Mouse (Mus musculus) spleen, adult 18-20 months (tissue): ENCODE data around the gene Tyro3.

Source experiments
- DNase-seq, 2 experiments: peaks; one replicate each; pipeline ENCODE4 v3.0.0; 2022; ENCODE audit warnings: mixed read lengths in 2 of 2

Tyro3 gene

DNA sequence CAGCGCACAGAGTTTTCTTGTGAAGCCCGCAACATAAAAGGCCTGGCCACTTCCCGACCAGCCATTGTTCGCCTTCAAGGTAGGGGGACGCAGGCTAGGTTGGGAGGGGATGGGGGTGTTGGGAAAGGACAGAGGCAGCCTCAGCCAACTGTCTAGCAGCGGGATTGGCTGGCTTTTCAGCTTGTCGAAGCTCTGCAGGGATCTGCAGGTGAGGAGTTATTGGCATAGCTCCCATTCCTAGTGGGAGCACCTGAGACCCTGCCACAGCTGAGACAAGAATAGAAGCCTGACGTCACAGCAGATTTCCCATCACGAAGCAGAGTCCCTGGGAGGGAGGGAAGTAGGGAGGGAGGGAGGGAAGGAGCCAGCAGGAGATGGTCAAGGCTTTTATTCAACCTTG lies 7.2 kb downstream of the Tyro3 start:
- DNase-seq, result no peak

DNA sequence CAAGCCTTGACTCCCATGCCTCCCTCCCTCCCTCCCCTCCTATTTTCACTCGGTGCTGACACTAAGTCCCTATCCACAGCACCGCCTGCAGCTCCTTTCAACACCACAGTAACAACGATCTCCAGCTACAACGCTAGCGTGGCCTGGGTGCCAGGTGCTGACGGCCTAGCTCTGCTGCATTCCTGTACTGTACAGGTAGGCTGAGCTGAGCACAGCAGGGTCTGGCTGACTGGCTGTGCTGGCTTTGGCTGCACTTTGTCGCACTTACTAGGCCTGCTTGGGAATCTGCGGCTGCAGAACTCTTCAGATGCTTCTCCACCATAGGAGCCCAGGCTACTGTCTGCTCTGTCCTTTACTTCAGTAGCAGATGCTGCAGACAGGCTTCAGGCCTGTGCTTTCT lies 8.0 kb downstream of the Tyro3 start:
- DNase-seq, result no peak

DNA sequence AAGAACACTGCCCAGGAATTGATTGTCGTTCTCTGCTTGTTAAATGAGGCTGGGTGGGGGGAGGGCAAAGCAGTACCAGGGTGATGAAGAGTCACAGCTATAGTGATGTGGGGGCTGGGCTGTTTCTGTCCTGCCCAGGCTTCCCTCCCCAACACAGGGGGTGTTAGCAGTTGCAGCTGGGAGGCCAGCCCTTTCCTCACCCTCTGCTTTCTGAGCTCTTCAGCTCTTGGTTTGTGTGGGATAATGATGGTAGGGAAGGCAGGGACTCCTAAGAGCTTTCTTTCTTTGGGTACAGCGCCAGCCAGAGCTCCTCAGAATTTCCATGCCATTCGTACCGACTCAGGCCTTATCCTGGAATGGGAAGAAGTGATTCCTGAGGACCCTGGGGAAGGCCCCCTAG lies 10.9 kb downstream of the Tyro3 start:
- no peak for DNase-seq

DNA sequence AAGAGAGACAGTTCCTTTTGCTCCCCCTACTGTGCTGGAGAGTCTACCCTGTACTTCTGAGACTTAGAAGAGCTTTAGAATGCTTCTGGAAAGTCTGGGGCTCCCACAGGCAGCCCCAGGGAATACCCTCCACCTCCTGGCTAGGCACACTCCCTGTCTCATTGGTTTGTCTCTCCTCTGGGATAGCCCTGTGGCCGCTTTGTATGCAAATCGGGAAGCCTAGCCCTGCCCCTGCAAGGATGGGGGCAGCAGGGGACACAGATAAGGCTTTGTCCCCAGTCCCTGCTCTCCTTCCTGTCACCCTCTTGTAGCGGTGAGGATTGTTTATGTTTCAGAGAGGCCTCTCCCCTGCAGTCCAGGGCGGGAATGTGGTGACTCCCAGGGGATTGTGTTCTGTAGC lies 11.3 kb downstream of the Tyro3 start:
- no peak for DNase-seq

DNA sequence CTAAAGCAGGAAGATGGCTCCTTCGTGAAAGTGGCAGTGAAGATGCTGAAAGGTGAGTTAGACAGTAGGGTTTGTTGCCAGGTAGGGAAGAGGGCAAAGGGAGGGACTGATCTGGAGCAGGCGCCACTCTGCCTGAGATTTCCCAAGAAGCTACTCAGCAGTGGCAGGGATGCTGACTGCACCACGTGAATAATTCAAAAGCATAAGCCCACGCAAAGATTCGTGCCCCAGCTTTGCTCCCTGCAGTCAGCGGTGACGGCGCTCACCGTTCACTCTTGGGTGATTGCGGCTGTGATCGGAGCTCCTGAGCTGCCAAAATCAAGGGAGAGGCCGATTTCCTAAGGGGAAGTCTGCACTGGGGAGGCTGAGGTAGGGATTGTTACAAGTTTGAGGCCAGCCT lies 13.4 kb downstream of the Tyro3 start:
- no peak for DNase-seq

DNA sequence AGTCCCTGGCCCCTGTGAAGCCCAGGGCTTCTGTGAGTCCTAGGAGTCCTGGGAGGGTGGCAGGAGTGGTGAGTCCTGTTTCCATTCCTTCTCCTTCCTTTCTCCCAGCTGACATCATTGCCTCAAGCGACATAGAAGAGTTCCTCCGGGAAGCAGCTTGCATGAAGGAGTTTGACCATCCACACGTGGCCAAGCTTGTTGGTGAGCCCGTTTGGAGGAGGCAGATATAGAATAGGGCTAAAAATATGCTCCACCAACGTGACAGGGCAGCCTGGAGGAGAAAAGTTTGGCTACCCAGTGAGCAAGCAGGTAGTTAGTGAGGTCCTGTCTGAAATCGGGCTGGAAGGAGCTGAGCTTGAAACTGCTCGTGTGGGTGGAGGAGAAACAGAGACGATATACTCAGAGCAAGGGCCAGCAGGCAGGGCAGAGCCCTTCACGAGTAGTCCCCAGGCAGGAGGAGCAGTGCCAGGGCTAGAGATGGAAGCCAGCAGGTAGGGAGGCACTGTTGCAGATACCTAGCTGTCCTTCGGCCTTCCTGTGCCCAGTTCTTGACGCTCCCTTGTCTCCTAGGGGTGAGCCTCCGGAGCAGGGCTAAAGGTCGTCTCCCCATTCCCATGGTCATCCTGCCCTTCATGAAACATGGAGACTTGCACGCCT lies 14.1 kb downstream of the Tyro3 start:
- no peak for DNase-seq

DNA sequence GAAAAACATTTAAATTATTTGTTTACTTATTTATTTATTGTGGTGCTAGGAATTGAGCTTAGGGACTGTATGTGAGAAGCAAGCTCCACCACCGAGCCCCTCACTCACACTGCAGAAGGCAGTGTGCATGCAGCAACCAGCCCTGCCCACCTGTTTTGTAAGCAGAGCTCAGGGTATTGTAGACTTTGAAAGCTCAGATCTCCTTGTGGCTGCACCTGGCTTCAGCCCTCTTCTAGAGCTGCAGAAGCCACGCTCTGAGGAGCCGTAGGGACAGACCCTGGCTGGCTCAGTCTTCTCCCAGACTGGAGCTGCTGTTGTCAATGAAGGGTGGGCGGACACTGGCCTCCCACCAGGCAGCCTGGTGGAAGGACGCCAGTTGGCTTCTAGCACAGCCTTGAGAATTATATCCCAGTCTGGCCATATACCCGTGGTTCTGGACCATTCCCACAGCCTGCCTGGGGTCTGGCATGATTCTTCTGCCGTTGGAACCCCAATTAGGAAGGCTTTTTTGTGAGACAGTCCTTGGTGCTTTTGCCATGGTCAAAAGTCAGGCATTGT lies 16.9 kb downstream of the Tyro3 start:
- DNase-seq, result no peak

DNA sequence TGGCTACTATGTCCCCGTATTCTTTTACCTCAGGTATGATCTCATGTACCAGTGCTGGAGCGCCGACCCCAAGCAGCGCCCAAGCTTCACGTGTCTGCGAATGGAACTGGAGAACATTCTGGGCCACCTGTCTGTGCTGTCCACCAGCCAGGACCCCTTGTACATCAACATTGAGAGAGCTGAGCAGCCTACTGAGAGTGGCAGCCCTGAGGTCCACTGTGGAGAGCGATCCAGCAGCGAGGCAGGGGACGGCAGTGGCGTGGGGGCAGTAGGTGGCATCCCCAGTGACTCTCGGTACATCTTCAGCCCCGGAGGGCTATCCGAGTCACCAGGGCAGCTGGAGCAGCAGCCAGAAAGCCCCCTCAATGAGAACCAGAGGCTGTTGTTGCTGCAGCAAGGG lies 19.1 kb downstream of the Tyro3 start:
- DNase-seq, result no peak

DNA sequence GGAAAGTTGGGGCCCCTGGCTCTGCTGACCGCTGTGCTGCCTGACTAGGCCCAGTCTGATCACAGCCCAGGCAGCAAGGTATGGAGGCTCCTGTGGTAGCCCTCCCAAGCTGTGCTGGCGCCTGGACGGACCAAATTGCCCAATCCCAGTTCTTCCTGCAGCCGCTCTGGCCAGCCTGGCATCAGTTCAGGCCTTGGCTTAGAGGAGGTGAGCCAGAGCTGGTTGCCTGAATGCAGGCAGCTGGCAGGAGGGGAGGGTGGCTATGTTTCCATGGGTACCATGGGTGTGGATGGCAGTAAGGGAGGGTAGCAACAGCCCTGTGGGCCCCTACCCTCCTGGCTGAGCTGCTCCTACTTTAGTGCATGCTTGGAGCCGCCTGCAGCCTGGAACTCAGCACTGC lies 19.5 kb downstream of the Tyro3 start:
- DNase-seq, result no peak

DNA sequence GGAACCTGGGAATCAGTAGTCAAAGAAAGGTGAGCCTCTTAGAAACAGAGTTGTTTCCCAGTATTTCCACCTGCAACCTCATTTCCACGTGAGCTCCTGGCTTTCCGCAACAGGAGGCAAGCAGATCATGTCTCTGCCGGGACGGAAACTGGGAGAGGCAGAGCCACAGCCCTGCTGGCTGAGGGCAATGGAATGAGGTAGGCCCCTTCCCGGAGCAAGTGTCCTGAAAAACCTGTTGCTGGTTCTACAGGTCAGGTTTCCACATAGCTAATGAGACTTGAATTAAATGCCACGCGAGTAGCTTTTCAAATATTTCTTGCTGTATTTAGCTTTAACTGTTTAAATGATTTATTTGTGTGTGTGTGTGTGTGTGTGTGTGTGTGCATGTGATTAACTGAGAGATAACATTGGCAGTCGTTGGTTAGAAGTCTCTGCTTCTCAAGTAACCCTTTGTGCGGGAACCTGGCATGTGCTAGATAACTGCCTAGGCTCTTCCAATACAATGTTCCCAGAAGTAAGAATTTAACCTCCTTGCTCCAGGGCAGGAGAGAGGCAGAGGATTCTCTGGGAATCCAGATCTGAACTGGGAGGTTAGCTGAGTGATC lies 21.2 kb downstream of the Tyro3 start:
- DNase-seq, result no peak

DNA sequence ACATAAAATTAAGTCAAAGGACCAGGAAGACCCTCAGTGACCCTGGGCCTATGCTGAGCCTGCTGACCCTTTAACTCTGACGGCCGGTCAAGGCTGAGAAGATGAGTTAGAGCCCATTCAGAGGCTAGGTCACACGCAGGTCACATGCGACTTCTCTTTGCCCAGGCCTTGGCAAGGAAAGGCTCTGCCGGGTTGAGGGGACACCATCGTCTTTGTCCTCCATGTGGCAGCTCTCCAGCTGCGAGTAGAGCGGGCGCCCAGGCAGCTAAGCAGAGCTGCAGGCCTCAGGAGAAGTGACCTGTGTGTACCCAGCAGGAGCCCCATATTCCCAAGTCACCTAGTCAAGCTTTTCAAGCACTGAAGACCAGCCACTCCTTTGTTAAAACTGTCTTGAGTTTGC lies 23.6 kb downstream of the Tyro3 start:
- no peak for DNase-seq

DNA sequence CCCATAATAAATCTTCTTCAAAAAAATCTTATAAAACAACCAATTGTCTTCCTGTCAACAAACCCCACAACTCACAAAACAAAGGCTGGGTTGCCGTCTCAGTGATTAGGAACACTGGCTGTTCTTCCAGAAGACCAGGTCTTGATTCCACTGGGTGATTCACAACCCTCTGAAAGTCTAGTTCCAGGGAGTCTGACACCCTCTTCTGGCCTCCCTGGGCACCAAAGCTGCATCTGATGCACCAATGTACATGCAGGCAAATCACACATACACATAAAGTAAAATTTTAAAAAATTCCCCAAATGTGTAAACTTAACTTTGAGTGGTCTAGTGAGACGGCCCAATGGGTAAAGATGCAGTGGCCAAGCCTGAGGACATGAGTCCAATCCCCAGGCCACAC lies 33.0 kb downstream of the Tyro3 start:
- DNase-seq, result no peak

DNA sequence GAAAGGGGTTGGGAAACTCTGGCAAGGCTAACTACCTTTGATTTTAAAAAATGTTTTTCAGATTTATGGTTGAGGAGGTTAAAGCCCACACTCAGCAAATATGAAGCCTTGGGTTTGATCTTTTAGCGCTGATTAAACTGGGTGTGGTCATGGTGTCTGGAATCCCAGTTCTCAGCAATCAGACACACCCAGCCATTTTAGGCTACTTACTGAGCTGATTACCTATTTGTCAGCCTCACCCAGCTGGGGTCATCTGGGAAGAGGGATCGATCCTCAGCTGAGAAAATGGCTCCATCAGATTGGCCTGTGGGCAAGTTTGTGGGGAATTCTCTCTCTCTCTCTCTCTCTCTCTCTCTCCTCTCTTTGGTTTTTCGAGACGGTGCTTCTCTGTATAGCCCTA lies 36.7 kb downstream of the Tyro3 start:
- no peak for DNase-seq

DNA sequence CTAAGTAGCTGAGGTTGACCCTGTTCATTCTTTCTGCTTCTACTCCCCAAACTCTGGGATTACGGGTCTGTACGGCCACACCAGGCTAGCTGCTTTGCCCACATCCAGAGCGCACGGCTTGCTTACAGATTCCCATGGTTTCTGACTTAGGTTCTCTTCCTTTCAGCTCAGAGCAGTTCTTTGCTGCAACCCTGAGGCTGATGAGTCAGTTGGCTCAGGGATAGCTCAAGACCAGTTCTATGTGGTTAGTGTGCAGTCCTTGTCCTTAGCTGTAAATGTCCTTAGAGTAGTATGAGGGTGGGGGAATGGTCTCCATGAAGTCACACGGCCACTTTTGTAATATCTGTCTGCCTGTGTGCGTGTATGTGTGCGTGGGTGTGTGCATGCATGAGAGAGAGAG lies 40.1 kb downstream of the Tyro3 start:
- DNase-seq, result no peak

DNA sequence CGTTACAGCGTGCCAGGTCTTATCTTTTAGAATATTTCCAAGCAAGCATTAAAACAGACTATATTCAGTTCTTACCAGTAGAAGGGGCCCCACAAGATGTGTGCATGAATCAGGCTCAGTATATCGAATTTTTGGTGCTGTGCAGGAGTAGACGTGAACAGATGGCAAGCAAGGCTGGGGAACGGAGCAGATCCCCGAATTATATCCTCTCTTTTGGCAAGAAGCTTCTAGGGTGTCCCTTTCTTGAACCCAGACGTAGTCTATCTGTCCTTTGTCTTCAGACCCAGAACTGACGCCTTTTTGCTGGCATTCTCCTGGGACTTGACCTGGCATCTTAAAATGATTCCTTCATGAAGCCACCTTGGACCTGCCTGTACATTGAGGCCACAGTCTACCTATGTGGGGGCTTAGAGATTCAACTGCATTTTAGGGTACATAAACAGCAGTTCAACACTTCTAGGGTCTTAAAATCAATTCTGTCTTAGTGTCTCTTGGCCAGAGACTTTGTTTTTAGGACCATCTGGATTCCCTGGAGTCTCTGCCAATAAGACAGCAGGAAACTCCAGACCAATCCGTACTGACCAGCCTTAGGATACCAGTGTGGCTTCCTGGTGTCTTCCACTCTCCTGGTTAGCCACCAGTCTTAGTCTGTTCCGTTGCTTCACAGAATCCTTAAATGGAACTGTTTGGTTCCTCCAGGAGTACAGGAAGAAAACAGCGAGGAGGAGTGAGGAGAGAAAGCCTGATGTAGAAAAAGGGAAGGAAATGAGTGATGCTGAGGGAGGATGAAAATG lies 41.0 kb downstream of the Tyro3 start:
- no peak for DNase-seq

DNA sequence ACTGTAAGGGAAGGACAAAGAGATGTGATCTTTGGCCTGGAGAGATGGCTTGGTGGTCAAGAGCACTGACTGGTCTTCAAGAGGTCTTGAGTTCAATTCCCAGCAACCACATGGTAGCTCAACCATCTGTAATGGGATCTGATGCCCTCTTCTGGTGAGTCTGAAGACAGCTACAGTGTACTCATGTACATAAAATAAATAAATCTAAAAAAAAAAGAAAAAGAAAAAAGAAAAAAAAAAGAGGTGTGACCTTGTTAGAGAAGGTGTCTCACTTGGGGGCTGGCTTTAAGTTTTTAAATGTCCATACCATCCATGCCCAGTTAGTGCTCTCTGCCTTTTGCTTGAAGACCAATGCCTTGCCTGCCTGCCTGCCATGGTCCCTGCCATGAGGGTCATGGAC lies 42.5 kb downstream of the Tyro3 start:
- DNase-seq, result no peak

DNA sequence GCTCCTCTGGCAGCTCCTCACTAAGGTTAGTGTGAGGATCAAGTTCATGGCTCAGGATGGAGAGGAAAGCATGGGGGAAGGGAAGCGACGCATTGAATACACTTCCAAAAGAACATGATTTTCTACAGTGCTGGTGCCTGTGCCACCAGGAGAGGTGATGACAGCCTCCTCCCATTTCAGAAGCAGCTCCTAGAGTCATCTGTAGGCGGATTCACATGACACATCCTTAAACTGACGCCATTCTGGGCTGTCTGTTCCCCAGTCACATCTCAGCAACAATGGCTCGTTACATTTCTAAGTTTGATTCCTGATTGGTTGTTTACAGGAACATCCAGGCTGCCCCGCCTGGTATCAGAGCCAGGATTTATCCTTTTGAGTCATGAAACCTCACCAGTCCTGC lies 44.5 kb downstream of the Tyro3 start:
- no peak for DNase-seq

DNA sequence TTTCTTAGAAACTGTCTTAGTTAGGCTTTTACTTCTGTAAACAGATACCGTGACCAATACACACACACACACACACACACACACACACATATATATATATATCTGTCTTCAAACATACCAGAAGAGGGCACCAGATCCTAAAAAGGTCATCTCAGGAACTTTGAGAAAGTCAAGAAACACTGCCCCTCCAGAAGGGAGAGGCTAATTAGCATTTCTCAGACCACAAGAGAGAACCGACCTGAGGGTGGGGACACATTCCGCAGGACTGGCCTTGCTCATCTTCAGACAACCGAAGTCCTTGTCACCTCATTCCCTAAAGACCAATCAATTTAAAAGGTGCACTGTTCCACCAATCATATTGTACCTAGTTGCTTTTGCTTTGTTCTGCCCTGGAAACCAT lies 46.0 kb downstream of the Tyro3 start:
- no peak for DNase-seq

DNA sequence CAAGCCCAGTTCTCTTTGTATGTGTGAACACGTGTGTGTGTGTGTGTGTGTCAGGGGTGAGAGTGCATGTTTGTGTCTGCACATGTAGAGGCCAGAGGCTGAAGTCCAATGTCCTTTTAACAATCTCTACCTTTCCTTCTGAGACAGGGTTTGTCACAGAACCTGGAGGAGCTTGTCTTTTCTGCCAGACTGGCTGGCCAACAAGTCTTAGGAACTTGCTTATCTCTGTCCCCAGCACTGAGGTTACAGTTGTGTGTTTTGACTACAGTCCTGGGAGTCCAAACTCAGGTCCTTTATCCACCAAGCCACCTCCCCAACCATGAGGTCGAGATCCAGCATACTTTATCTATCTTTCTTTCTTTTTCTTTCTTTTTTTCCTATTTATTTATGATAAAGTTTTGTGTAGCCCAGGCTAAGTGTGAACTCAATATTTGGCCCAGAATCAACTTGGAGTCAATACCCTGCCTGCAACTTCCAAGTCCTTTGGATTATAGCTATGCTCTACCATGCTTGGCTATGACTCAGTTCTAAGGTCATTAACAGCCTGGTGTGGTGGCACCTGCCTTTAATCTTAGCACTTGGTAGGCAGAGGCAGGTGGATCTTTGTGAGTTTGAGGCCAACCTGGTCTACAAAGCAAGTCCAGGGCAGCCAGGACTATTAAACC lies 48.5 kb downstream of the Tyro3 start:
- no peak for DNase-seq

DNA sequence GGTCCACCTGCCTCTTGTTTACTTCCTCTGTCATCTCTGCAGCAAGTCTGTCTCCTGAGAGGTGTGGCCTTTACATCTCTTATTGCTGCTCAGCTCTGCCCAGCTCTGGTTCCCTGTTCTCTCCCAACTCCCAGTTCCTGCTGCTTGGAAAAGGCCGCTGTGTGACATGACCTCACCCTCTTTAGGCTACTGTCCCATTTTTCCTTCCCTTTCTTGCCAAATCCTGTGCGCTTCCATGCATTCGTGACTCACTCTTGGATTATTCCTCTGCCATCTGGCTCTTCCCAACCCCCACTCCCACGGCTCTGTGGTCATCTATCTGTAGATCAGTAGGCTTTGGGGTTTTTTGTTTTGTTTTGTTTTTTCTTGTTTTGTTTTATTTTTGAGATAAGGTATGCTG lies 49.4 kb downstream of the Tyro3 start:
- DNase-seq, result no peak

DNA sequence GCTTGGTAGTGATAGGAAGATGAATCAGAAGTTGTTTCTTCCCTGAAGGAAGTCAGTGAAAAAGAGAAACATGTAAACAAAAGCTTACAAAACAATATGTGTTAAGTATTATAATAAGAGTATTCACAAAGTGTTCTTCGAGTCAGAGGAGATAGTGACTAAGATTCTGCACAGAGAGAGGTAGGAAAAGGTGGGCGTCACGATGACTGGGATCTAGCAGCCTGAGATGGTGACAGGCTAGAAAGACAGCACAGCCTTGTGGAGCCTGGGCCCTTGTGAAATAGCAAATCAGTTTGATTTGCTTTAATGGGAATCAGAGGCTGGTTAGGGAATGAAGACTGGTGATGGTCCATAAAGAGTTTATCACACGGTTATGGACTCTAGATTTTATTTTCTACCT lies 56.3 kb downstream of the Tyro3 start:
- DNase-seq, result no peak

DNA sequence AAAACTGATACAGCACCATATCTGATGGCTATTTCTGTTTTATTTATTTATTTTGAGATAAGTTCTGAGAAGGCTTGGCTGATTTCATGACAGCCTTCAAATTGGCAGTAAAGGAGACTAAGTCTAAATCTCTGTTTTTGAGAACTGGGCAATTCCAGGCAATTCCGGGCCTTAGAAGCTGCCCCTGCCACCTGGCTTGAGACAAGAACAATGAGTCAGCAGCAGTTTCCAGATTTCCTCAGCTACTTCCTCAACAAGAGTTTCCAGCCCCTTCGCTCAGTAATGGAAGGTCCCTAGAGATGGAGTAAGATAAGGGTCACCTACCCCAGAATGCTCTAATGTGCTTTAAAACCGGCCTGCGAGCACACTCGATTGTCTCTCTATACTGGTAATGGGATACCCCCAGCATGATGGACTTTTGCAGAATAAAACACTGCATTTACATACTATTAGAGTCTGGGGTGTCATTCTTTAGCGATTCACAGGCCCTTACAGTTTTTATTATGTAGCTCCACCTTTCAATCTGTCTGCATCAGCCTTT lies 57.8 kb downstream of the Tyro3 start:
- no peak for DNase-seq

DNA sequence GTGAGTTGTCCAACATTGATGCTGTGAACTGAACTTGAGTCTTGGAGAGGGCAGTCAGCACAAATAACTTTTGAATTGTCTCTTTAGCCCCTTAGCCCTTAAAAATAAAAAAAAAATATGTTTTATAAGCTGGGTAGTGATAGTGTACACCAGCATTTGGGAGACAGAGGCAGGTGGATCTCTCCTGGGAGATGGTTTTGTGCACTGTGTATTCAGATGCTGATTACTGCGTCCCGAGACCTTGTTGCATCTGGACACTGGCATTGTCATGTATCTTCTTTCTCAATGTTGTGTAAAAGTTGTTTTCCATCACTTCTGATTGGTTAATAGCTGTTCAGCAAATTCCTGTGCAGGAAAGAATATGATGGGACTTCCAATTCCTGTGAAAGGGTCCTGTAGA lies 59.8 kb downstream of the Tyro3 start:
- no peak for DNase-seq
